Mouse (Mus musculus): ENCODE results near the gene Ap3b1.

The Ap3b1 gene

DNA sequence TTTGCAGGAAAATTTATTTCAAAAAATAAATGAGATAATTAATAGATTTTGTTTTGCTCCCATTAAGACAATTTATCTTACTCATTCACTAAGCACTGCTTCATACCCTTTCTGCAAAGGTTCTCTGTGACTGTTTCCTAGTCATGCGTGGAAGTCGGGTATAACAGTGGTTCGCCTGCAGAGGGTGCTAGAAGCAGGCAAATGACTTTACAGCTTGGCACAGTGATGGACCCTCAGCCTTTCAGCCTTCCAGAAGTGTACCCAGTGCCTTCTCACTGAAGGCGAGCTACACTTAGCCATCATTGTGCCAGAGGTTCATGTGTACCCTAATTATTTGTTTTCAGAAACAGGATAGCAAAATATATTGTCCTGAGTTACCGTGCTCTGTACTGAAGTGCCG lies 92.5 kb downstream of the Ap3b1 start:
- no peak for DNase-seq (ENCODE audit: low read depth, low spot score)

DNA sequence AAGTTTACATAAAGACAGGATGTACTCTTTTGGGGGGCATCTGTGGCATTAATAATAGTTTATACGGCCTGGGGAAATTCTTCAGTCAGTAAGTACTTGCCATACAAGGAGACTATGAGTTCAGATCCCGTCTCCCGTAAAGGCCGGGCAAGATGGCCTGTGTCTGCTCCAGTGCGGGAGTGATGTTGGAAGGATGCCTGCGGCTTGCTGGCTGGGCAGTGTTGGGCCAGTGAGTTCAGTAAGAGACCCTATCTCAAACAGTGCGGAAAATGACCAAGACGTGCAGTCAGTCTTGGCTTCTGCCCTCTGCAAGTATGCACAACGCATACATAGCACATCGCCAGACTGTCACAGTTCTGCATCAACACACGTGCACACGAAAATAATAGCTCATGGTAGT lies 95.4 kb downstream of the Ap3b1 start:
- DNase-seq (ENCODE audit: low read depth, low spot score), result no peak

DNA sequence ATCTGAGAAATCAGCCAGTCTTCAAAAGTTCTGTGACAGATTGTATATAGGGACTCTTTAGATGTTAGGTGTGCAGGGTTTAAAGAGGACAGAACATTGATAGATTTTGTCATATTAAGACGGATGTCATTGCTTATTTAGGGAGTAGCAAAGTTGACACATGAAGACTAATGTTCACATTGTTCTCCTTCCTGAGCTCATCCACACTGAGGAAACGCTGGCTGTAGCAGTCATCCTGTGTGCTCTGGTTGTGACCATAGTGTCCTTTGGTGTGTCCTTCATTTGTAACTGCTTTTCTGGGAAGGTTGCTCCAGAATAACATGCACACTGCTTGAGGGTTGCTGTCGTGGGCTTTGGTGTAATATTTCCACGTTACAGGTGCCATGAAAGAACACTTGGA lies 100.4 kb downstream of the Ap3b1 start:
- no peak for DNase-seq (ENCODE audit: low read depth, low spot score)

DNA sequence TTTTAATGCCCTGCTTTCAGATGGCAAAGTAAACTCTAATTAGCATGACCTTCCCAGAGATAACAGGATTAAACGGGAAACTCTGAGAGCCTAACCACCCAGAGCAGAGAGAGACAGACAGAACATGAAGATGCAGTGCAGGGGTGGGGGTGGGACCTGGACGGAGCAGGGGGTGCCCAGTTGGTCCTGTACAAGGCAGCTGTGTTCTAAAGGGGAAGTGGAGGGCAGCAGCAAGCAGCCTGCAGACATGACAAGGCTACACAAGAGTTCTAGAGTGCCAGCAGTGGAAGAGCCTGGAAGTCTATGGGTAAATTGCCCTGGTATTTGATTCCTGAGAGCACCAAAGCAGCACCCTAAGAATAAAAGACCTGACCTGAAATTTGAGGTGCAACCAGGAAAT lies 105.5 kb downstream of the Ap3b1 start:
- no peak for DNase-seq (ENCODE audit: low read depth, low spot score)

DNA sequence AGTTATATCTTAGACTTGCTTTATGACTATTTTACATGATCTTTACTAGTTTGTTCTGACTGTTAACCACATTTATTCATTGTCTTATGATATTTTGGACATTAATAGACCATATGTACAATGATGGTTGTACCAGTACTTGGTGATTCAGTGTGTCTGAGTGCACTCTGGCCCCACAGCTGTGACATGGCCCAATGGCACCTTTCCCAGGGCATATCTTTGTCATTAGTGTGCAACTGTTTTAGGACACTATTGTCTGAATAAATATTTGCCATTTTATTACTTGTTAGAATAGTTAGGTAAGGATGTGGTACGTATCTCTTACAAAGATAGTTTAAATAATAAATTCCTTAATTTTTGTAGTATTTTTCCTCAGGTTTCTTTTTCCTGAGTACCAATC lies 109.8 kb downstream of the Ap3b1 start:
- no peak for DNase-seq (ENCODE audit: low read depth, low spot score)

DNA sequence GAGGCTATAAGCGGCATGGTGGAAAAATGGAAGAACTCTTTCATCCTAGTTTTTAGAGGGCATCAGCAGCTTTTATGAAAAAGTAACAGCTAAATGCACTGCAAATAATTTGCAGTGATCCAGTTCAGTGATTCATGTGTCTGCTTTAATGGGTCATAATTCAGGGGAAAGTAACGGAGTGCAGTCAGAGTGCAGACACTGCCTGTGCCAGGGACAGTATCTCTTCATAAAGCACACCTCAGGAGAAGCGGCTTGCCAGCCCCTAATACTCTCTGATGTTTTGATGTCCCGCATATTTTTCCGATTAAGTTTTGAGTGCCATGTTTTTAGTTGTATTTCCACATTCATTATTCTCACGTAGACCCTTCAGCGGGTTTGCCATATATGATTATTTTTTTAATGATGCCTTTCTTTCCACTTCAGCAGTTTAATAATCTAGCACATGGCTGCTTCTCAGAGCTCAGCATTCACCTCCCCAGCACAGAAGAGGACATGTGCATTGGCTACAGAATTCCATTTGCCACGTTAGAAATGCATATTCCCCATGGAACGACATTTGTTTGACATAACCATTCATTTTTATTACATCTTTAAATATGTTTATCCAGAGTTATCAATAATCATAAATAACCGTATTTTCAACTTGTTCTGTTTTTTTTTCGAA lies 112.4 kb downstream of the Ap3b1 start:
- DNase-seq (ENCODE audit: low read depth, low spot score), result no peak

DNA sequence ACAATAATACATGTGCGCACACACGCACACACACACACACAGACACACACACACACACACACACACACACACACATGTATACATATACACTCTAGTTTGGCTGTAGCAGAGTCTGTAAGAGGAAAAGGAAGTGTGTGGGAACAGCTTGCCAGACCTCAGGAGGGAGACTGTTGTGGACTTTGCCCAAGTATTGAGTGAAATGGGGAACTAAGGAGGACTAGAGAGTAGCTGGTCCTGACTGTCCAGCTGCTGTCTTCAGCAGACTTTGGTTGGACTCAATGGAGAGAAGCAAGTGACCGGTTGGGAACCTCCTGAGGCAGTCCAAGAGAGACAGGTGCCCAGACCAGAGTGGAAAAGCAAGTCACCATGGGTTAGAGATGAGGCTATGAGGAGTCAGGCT lies 117.4 kb downstream of the Ap3b1 start:
- no peak for DNase-seq (ENCODE audit: low read depth, low spot score)

DNA sequence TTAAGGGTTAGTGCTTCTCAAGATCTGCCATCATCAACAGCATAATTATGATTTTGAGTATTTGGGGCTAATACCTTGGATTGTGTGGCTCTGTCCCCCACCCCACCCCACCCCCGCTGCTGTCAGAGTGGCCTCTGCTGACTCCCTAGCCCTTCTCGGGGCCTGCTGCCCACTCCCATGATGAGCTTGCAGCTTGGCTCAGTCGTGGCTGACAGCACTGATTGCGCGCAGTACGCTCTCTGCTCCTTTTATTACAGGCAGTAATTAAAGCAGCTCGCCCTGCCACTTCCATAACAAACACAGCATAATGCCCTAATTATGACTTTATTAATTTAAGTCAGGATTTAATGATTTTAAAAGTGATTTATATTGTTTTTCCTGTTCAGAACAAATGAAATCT lies 121.5 kb downstream of the Ap3b1 start:
- DNase-seq (ENCODE audit: low read depth, low spot score), result no peak

DNA sequence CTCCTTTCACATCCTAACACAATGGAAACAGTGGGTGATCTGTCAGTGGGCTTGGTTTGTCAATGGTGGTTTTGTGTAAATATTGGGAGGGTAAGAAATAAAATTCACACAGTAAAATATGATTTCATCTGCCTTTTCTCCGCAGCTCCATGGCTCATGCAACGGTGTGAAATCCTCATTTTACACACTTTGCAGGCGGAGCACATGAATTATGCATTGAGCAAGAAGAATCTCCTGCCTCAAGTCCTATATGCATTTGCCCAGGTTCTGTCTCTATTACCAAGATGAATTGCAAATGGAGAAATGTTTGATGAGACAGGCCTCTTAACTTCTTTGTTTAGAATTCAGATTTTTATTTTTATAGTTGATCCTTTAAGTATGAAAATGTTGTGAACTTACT lies 131.9 kb downstream of the Ap3b1 start:
- no peak for DNase-seq (ENCODE audit: low read depth, low spot score)

DNA sequence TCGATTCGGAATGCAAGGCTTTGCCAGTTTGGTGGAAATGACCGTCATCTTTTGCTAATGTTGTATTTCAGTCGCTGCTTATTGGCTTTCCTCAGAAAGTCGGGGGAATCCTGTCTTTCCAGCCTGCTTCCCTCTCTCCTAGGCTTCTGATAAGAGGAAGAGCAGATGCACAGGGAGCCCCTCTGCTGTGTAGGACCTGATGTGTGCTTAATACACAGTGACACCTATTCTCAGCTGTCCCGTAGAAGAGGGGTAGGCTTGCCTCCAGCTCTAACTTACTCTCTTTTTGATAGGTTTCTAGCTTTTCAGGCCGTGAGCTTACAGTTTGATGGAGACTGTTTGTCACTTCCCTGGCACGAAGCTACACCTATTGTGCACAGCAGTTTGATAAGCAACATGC lies 132.4 kb downstream of the Ap3b1 start:
- DNase-seq (ENCODE audit: low read depth, low spot score), result no peak

DNA sequence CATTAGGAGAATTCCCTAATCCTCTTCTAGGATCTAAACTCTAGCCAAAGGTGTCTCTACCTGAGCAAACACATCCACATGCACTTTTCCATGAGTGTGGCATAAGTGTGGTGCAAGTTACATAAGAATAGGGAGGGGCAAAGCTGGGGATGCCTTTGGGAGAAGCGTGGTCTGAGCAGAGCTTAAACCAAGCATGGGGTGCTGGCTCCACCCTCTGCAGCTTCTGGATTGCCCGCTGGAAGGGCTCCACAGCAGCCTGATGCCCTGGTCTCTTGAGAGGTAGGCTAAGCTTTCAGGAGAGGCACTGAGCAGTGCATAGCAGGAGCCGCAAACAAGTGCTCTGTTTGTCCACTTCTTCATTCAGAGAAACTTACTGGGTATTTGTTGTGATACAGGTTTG lies 138.8 kb downstream of the Ap3b1 start:
- DNase-seq (ENCODE audit: low read depth, low spot score), result no peak

DNA sequence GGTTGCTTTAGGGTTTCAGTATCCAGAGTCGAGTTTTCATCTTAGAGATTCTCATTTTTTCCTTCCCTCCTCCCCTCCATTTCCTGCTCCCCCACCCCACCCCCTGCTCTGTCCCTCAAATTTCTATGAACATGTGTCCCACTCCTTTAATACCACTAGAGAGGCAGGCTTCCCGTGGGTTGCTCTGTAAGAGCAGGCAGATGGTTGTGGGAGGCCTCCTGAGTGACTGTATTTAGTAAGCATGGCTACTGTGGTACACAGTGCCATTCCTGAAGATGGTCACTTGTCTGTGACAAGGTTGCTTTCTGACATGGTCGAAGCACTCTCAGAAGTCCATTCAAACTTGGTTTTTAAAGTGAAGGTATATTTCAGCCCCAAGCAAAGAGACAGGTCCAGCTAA lies 147.7 kb downstream of the Ap3b1 start:
- no peak for DNase-seq (ENCODE audit: low read depth, low spot score)

DNA sequence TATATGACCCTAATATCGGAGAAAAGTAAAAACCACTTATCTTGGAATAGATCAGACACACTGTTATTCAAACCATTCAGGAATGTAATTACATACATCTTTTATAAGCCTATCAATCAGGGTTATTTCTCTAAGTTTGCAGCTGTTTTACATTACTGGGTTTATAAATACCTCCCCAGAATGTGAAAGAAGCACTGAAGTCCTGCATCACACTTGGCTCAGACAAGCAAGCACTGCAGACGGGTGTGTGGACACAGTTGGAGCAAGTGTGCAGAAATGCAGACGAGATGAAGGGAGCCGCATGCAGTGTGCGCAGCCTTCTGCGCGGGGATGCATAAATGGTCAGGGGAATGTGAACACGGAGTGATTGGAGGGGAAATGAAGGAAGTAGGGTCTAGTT lies 149.6 kb downstream of the Ap3b1 start:
- DNase-seq (ENCODE audit: low read depth, low spot score), result no peak

DNA sequence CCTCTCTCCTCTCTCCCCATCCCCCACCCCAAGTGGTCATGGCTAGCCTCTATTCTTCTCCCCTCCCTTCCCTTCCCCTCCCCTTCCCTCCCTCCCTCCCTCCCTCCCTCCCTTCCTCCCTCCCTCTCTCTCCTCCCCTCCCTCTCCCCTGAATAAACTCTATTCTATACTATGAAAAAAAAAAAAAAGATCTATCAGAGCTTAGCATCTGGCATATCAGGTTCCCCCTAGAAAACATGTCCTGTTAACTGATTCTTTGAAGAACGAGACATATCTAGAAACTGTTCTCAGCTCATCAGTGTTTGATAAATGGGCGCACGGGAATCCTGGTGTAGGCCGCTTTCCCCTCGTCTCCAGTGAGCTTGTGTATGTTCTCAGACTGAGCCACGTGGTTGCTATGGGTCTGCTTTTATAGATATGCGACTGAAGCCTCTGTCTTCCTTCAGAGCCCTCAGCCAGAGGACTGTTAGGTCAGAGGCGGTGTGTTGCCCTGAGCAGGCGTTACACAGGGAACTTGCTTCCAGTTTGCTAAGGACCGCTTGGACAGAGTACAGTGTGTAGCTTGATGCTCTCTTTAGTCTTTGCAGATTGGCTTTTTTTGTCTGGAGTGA lies 154.5 kb downstream of the Ap3b1 start:
- DNase-seq (ENCODE audit: low read depth, low spot score), result no peak

DNA sequence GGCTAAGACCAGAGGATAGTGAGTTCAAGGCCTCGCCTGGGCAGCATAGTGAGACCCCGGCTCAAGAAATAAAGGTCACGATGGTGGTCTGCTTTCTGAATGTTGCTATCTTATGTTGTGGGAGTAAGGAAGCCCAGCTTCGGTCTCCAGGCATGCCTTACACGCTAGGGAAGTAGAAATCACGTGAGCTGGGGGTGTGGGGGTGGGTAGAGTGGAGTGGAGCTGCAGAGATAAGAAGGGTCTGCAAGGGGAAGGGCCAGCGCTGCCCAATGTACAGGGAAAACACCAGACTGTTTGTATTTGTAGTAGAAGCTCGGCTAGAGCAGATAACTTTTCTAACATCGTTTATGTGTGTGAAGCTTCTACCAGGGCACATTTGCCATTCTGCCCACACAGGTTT lies 155.1 kb downstream of the Ap3b1 start:
- no peak for DNase-seq (ENCODE audit: low read depth, low spot score)

DNA sequence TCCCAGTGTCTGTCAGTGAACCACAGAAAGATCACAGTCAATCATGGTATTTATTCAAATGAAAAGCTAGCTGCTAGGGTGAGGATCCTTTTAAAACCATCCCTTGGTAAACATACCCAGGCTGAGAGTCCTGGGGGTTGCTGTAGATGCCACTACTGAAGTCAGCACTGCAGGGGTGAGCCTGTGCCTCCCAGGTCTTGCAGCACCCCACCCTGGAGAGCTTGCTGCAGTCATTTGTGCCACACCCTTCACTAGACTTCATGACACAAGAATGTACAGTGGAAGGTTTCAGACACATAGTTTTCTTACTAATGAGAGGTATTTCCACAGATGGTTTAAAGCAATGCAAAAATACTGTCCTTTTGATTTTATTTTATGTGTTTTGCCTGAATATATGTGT lies 156.2 kb downstream of the Ap3b1 start:
- DNase-seq (ENCODE audit: low read depth, low spot score), result no peak

DNA sequence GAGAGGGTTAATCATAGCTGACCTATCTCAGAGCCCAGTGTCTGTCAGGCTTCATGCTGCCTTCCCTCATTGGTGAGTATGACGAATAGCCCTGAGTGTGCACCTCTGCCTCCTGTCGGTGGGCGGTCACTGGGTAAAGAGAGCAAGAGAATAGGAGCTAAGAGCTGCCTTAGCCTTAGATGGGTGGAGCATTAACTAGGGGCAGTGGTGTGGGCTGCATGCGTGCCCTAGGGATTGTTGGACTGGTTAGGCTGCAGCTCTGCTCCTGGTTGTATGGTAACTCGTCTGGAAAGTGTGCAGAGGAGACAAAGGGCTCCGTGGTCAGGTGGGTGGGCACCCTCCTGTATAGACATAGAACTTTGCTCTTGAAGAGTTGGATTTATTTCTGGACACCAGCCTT lies 157.8 kb downstream of the Ap3b1 start:
- no peak for DNase-seq (ENCODE audit: low read depth, low spot score)

DNA sequence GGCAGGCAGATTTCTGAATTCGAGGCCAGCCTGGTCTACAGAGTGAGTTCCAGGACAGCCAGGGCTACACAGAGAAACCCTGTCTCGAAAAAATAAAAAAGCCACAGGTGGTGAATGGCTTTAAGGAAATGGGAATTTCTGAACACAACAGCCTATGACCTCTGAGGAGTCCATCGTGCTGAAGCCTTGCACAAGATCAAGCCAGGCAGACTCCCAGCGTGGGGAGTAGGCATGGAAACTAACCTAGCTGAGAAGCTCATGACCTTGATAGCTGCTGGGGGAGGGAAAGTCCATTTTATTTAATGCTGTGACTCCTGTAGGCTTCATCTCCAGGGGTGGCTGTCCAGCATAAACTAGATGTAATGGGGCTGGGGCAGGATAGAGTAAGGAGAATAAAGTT lies 159.4 kb downstream of the Ap3b1 start:
- no peak for DNase-seq (ENCODE audit: low read depth, low spot score)

DNA sequence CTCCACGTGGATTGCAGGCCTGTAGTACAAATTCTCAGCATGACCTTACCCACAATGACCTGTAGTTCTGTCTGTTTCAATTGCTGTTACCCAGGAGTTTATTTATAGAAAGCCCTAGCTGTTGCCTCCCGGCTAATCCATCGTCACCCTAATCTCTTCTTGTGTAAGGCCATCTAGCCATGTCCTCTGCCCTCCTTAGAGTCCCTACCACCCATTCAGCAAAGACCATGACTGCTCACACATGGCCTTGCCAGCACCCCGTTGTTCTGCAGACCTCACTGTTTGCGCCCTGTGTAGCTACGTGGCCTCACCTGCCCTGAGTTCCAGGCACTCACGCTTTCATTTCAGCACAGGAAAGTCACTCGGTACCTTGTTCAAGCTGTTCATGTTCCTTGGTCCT lies 160.5 kb downstream of the Ap3b1 start:
- no peak for DNase-seq (ENCODE audit: low read depth, low spot score)

DNA sequence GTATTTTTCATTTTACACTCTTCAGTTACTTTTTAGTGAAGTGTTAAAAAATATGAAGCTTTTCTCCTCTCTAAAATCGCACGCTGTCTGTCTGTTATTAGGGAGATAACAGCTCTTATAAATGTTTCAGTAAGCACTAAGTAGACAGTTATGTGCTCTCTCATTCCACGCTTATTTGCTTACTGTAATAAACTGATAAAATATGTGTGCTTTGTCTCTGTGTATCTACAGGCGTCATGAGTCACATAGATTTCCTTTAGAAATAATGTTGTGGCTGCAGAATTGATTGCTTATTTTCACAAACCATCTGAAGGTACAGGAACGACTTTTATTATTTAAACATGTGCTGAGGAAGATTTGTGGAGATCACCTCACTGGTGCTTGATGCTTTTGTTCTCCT lies 164.5 kb downstream of the Ap3b1 start:
- no peak for DNase-seq (ENCODE audit: low read depth, low spot score)

DNA sequence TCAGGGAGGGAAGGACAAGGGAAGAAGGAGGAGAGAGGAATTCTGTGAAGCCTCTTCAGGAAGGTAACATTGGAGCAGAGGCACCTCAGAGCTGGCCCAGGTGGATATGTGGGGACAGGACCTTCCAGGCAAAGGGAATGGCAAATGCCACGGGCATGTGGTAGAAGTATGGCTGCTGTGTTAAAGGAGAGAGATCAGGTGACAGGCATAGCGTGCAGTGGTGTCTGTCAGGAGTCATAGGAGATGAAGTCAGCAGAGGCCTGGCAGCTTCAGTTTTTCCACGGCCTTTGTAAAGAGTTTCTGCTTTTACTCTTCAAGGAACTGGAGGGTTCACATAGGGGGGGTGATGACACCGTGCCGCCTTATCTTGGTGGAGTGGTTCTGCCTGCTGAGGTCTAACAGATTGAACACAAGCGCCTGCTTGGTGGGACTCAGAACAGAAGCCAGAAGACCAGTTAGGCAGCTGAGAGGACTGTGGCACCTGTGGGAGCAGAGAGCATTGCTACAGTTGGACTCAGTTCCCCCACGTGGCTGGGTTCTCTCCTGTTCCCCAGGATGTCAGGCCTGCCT lies 166.0 kb downstream of the Ap3b1 start:
- DNase-seq (ENCODE audit: low read depth, low spot score), result no peak

DNA sequence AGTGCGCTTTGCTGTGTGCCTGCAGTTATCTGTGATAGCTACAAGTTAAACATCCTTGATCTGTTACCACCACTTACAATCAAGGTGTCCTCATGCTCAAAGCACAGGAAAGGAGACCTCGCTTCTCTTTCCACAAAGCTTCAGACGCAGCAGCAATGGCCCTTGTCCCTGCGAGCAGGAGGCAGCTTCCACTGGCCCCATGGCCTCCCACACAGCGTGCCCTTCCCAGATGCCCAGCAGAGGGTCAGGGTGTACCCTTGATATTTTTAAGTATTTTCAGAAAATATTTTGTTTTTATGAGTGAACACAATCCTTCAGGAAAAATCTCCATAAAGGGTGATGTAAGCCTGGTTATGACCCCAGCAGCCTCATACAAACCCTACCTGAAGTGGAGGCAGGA lies 170.4 kb downstream of the Ap3b1 start:
- no peak for DNase-seq (ENCODE audit: low read depth, low spot score)

DNA sequence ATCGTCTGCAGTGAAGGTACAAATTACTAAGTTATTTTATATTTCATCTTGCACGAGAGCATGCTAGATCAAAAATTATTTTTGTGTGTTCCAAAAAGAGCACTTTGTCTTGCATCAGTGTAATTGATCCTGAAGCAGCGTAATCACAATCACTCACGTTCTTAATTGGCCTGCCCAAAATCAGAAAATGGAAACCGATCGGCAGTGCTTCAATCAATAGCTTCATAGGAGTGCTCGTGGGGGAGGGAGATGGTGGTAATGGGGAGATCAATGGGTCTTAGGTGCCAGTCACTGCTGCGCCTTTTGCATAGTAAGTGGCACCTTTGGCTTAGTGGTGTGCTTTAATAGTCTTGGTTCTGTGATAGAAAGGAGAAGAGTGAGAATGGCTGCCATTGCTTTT lies 174.8 kb downstream of the Ap3b1 start:
- DNase-seq (ENCODE audit: low read depth, low spot score), result no peak

DNA sequence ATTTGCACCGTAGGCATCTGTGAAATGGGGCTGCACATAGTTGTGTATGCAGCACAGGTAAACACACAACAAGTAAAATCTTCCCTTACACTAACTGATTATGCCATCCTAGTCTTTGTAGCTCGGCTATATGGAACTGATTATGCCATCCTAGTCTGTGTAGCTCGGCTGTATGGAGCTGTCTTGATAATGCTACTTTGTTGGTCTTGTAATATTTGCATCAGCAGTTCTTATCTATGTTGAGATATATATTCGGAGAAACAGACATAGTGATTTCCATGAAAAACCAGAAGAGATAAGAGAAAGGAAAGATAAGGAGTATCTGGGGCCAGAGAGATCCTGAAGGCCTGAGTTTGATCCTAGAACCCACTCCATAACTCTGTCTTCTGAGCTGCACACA lies 178.6 kb downstream of the Ap3b1 start:
- no peak for DNase-seq (ENCODE audit: low read depth, low spot score)
